Mouse (Mus musculus) brain, embryonic 14.5 days (tissue): ENCODE data around the gene Syndig1.

Experiments used
- CTCF ChIP-seq: fragments of 200-500 bp; IDR thresholded peaks from 2 replicates; pipeline ENCODE4 v1.5.1; 2012; ENCODE audit warnings: inconsistent platforms, mild to moderate bottlenecking, moderate library complexity, borderline replicate concordance; ENCODE audit not compliant: insufficient read depth, insufficient read length; ENCODE audit errors: extremely low read depth
- POLR2A ChIP-seq: fragments of 200-500 bp; IDR thresholded peaks from 2 replicates; pipeline ENCODE4 v1.6.1; 2012; ENCODE audit warnings: mild to moderate bottlenecking, inconsistent platforms, borderline replicate concordance; ENCODE audit not compliant: poor library complexity, insufficient read depth, insufficient read length, severe bottlenecking; ENCODE audit errors: extremely low read depth

- TF ChIP-seq POLR2A (no peak), CTCF (no peak)
Observed at GRCm38 (mm10) chr2:149900606-149901005, 71.6 kb downstream of the Syndig1 start.
